In genomic region chrX:151169261-151169961, GRCm38 (mm10) we compare ENCODE assay signal across 8 mouse cellular contexts. TPM values are rescaled to one million over a fixed set of nuclear protein-coding genes. Genes with fewer than 3 reads are reported as not detected.
DNase-seq lines count a peak whose midpoint lies in the region; ATAC-seq and TF ChIP-seq lines count a peak whose summit lies in the region.

No protein-coding gene starts in this region.

- peak; percentile 11 for DNase-seq in CH12.LX (ENCODE audit: extremely low read depth)
- peak; percentile 78 to 88 for DNase-seq in kidney, postnatal 4 days
- no peak for DNase-seq in liver, embryonic 14.5 days (ENCODE audit: low read depth in 3 of 3, low spot score in 3 of 3)
- peak; percentile 16 for DNase-seq in ovary, postnatal 10 days (ENCODE audit: low spot score)
- DNase-seq in urinary bladder, adult 18-20 months (ENCODE audit: low spot score in 2 of 2): peak; percentile 12 to 14

- TF ChIP-seq CTCF in CH12.LX (conservative IDR thresholded peaks at IDR 0.05 in 1 of 2, IDR thresholded peaks at IDR 0.05 in 1 of 2; ENCODE audit: low read depth in 2 of 2, low read length in 2 of 2): no peak
- TF ChIP-seq CTCF in liver, embryonic 14.5 days (IDR thresholded peaks at IDR 0.05; ENCODE audit: low read depth): no peak

- peak overlapping the region; percentile 93 for H3K4me2 ChIP-seq in CH12.LX (ENCODE audit: insufficient read depth, low read depth, poor library complexity, severe bottlenecking)
- peak overlapping the region; percentile 54 for H3K4me2 ChIP-seq in forebrain, embryonic 12.5 days
- H3K4me2 ChIP-seq in heart, embryonic 16.5 days (ENCODE audit: low read depth, low read length): peak overlapping the region; percentile 69
- peak overlapping the region; percentile 56 for H3K4me2 ChIP-seq in liver, embryonic 14.5 days (ENCODE audit: low read depth)

- no peaks in the 10 kb centered on the region for H3K27me3 ChIP-seq in CH12.LX (replicated peaks)
- no peaks in the 10 kb centered on the region for H3K27me3 ChIP-seq in forebrain, embryonic 12.5 days
- no peaks in the 10 kb centered on the region for H3K27me3 ChIP-seq in heart, embryonic 16.5 days (ENCODE audit: control insufficient read depth, insufficient read depth, low read length)
- peaks cover 15% of the 10 kb centered on the region for H3K27me3 ChIP-seq in liver, embryonic 14.5 days (ENCODE audit: control insufficient read depth, insufficient read depth, low read length)

- H3K9ac ChIP-seq in CH12.LX (ENCODE audit: insufficient read depth, low read depth): no peak overlapping the region
- H3K9ac ChIP-seq in forebrain, embryonic 12.5 days: peak overlapping the region; percentile 57
- H3K9ac ChIP-seq in heart, embryonic 16.5 days (ENCODE audit: low read length): peak overlapping the region; percentile 60
- H3K9ac ChIP-seq in liver, embryonic 14.5 days (replicated peaks): no peak overlapping the region

- dilution Hi-C loops in CH12.LX (cut with MboI; ENCODE audit: extremely low pct_ligation_motif_present, extremely low pct_unique_long_range_greater_than_20kb, low sequenced_read_pairs): no loop called here

- ATAC-seq in forebrain, embryonic 12.5 days (ENCODE audit: low FRiP score): peak; percentile 92
- ATAC-seq in heart, embryonic 16.5 days (replicated peaks; ENCODE audit: extremely low read depth, insufficient read depth, low FRiP score): peak; percentile 92
- ATAC-seq in liver, embryonic 14.5 days (ENCODE audit: insufficient read depth): peak; percentile 43; the same call in 1 of the 2 replicates

- no peaks in the 10 kb centered on the region for H3K36me3 ChIP-seq in CH12.LX (replicated peaks in 1 of 2; ENCODE audit: control insufficient read depth in 1 of 2, insufficient read depth in 1 of 2, low read length in 1 of 2)
- H3K36me3 ChIP-seq in forebrain, embryonic 12.5 days (replicated peaks): no peaks in the 10 kb centered on the region
- H3K36me3 ChIP-seq in heart, embryonic 16.5 days (ENCODE audit: control insufficient read depth, insufficient read depth): no peaks in the 10 kb centered on the region
- no peaks in the 10 kb centered on the region for H3K36me3 ChIP-seq in liver, embryonic 14.5 days (replicated peaks; ENCODE audit: control insufficient read depth, insufficient read depth, low read depth)

- H3K27ac ChIP-seq in CH12.LX (ENCODE audit: insufficient read depth, low read depth): no peak overlapping the region
- no peak overlapping the region for H3K27ac ChIP-seq in brown adipose tissue, adult 24 weeks (replicated peaks; ENCODE audit: low read depth, low read length)
- peak overlapping the region; percentile 89 for H3K27ac ChIP-seq in forebrain, embryonic 12.5 days
- H3K27ac ChIP-seq in heart, embryonic 16.5 days (ENCODE audit: low read length): peak overlapping the region; percentile 21; the same call in 1 of the 2 replicates
- no peak overlapping the region for H3K27ac ChIP-seq in liver, embryonic 14.5 days

- H3K4me3 ChIP-seq in CH12.LX (replicated peaks in 1 of 3; ENCODE audit: low read depth in 2 of 3, low read length in 2 of 3, poor library complexity in 1 of 3): peak overlapping the region; percentile 13 to 66 (median 41)
- peak overlapping the region; percentile 44 for H3K4me3 ChIP-seq in brown adipose tissue, adult 24 weeks (ENCODE audit: insufficient read depth, low read depth, low read length)
- H3K4me3 ChIP-seq in forebrain, embryonic 12.5 days (replicated peaks): peak overlapping the region; percentile 51
- peak overlapping the region; percentile 64 for H3K4me3 ChIP-seq in heart, embryonic 16.5 days (ENCODE audit: low read length)
- peak overlapping the region; percentile 39 for H3K4me3 ChIP-seq in liver, embryonic 14.5 days (ENCODE audit: insufficient read depth in 1 of 2, low read depth in 2 of 2, low read length in 2 of 2)

- H3K79me2 ChIP-seq in CH12.LX (replicated peaks; ENCODE audit: control insufficient read depth, extremely low read depth, insufficient read depth, poor library complexity, severe bottlenecking): no peaks in the 10 kb centered on the region

- TF ChIP-seq RAD21 in CH12.LX (IDR thresholded peaks at IDR 0.05; ENCODE audit: low read depth, low read length): no peak

- no peak for TF ChIP-seq EP300 in CH12.LX (IDR thresholded peaks at IDR 0.05; ENCODE audit: low read length)
- no peak for TF ChIP-seq EP300 in liver, embryonic 14.5 days (IDR thresholded peaks at IDR 0.05; ENCODE audit: low read depth)

- H3K9me3 ChIP-seq in CH12.LX (replicated peaks; ENCODE audit: low read length): no peaks in the 10 kb centered on the region
- H3K9me3 ChIP-seq in forebrain, embryonic 12.5 days: no peaks in the 10 kb centered on the region
- H3K9me3 ChIP-seq in heart, embryonic 16.5 days (replicated peaks; ENCODE audit: control insufficient read depth, low read length): no peaks in the 10 kb centered on the region
- no peaks in the 10 kb centered on the region for H3K9me3 ChIP-seq in liver, embryonic 14.5 days (ENCODE audit: control insufficient read depth, low read length)

- H3K4me1 ChIP-seq in CH12.LX (ENCODE audit: control insufficient read depth in 1 of 2, insufficient read depth in 2 of 2): no peaks in the 10 kb centered on the region; a peak in 1 of 4 replicates
- H3K4me1 ChIP-seq in brown adipose tissue, adult 24 weeks (ENCODE audit: control insufficient read depth, insufficient read depth, insufficient read length, low read length): no peaks in the 10 kb centered on the region; the same call in 1 of the 2 replicates
- no peaks in the 10 kb centered on the region for H3K4me1 ChIP-seq in forebrain, embryonic 12.5 days
- no peaks in the 10 kb centered on the region for H3K4me1 ChIP-seq in heart, embryonic 16.5 days (ENCODE audit: control insufficient read depth, insufficient read depth, low read length)
- H3K4me1 ChIP-seq in liver, embryonic 14.5 days (replicated peaks; ENCODE audit: control insufficient read depth in 2 of 2, insufficient read depth in 2 of 2, low read length in 1 of 2): no peaks in the 10 kb centered on the region

- WGBS in forebrain, embryonic 12.5 days: 16% methylated on average over 39 of the region's 58 CpGs
- WGBS in heart, embryonic 16.5 days: 9% methylated on average over 43 of the region's 58 CpGs
- 10% methylated on average over 49 of the region's 58 CpGs for WGBS in liver, embryonic 14.5 days (ENCODE audit: insufficient replicate concordance)

- in situ Hi-C loops in CH12.LX (cut with MboI; ENCODE audit: low pct_ligation_motif_present, low pct_unique_long_range_greater_than_20kb, low sequenced_read_pairs): no loop called here

- no peak for TF ChIP-seq POLR2A in CH12.LX (IDR thresholded peaks at IDR 0.05; ENCODE audit: low read depth, low read length)

TF ChIP-seq in CH12.LX, 34 proteins besides CTCF, POLR2A, EP300 and RAD21:
- no peak for TF ChIP-seq SMC3 (IDR thresholded peaks at IDR 0.05; ENCODE audit: low read depth, low read length)
- TF ChIP-seq NRF1 (IDR thresholded peaks at IDR 0.05; ENCODE audit: low read depth, low read length): peak; percentile 75
- no peak for TF ChIP-seq KAT2A (IDR thresholded peaks at IDR 0.05; ENCODE audit: insufficient replicate concordance, low read length)
- no peak for TF ChIP-seq GABPA (IDR thresholded peaks at IDR 0.05; ENCODE audit: insufficient replicate concordance, low read depth, low read length)
- TF ChIP-seq NELFE (IDR thresholded peaks at IDR 0.05; ENCODE audit: low read depth, low read length): no peak
- TF ChIP-seq USF1 (IDR thresholded peaks at IDR 0.05; ENCODE audit: low read depth, low read length): no peak
- TF ChIP-seq ETS1 (conservative IDR thresholded peaks at IDR 0.05; ENCODE audit: low read depth, low read length): no peak

RNA-seq across cellular contexts. Expression of gene Wnk3, which starts 28.5 kb away (rescaled TPM):
- total RNA-seq in CH12.LX (2012; rRNA removed) (0.04 and 0.08 TPM in 2 replicates), CH12.LX (2014; rRNA removed) (0.27 TPM in 2 replicates)
- 0.04 and 0.08 TPM in 2 replicates for polyA plus RNA-seq in CH12.LX (2012; ENCODE audit: insufficient read length, low read depth)
- polyA plus RNA-seq in brown adipose tissue, adult 24 weeks (2012; ENCODE audit: insufficient read depth, insufficient read length, missing spikeins): not detected in 2 replicates
- 17.0 and 20.1 TPM in 2 replicates for polyA plus RNA-seq in forebrain, embryonic 12.5 days (2016; fragmentation: Nextera tagmentation; extraction: Ambion mirVana)
- polyA plus RNA-seq in heart, embryonic 16.5 days (2015; fragmentation: Nextera tagmentation; extraction: Ambion mirVana): 0.46 and 0.47 TPM in 2 replicates
- polyA plus RNA-seq in liver, embryonic 14.5 days (2012; rRNA removed): 0.04 TPM in 2 replicates
- 0.03 and 0.10 TPM in 2 replicates for polyA plus RNA-seq in liver, embryonic 14.5 days (2014; fragmentation: Nextera tagmentation; extraction: Ambion mirVana)

Comparison
In these comparisons a context has a peak if more than half of its experiments do, and no peak if none do; other contexts are left out.
1. DNase-seq: peak in CH12.LX (single experiment), kidney, postnatal 4 days (2 of 2), ovary, postnatal 10 days (single experiment) and urinary bladder, adult 18-20 months (2 of 2); none in liver, embryonic 14.5 days (0 of 3).
2. H3K27ac ChIP-seq: peak in forebrain, embryonic 12.5 days (single experiment) and heart, embryonic 16.5 days (single experiment); none in CH12.LX (single experiment), brown adipose tissue, adult 24 weeks (single experiment) and liver, embryonic 14.5 days (single experiment).
3. H3K9ac ChIP-seq: peak in forebrain, embryonic 12.5 days (single experiment) and heart, embryonic 16.5 days (single experiment); none in CH12.LX (single experiment) and liver, embryonic 14.5 days (single experiment).
4. RNA of gene Wnk3, which starts 28.5 kb away (polyA plus RNA-seq): 17.0 to 20.1 TPM in forebrain, embryonic 12.5 days; 0.46 to 0.47 TPM in heart, embryonic 16.5 days, not detected in brown adipose tissue, adult 24 weeks, 0.03 to 0.10 TPM in liver, embryonic 14.5 days and 0.04 to 0.08 TPM in CH12.LX; every median in the first group is over 10 times any median in the second.
5. Peak in every context shown above with its lines, with median percentiles within 50 percentile points of each other: H3K4me2 ChIP-seq, H3K4me3 ChIP-seq and ATAC-seq.